Mouse (Mus musculus): Measurements from ENCODE around the gene Cyp4f18.

GRCm38 (mm10) chr8:71967261-71967660 is 42.2 kb downstream of the Cyp4f18 start:
- TF ChIP-seq POLR2A (IDR thresholded peaks at IDR 0.05; ENCODE audit: low read depth, low read length), result no peak
- TF ChIP-seq CTCF (conservative IDR thresholded peaks at IDR 0.05 in 1 of 2, IDR thresholded peaks at IDR 0.05 in 1 of 2; ENCODE audit: low read depth in 2 of 2, low read length in 2 of 2), result no peak
- no peak for TF ChIP-seq GABPA (IDR thresholded peaks at IDR 0.05; ENCODE audit: insufficient replicate concordance, low read depth, low read length)
- no peak for TF ChIP-seq USF2 (conservative IDR thresholded peaks at IDR 0.05; ENCODE audit: low read depth, low read length)
- no peak for TF ChIP-seq ZC3H11A (IDR thresholded peaks at IDR 0.05; ENCODE audit: low read depth, low read length)
- no peak for TF ChIP-seq EP300 (IDR thresholded peaks at IDR 0.05; ENCODE audit: low read length)
- TF ChIP-seq UBTF (IDR thresholded peaks at IDR 0.05; ENCODE audit: low read depth, low read length), result no peak
- TF ChIP-seq ZKSCAN1 (IDR thresholded peaks at IDR 0.05; ENCODE audit: borderline replicate concordance, low read depth, low read length), result no peak
- no peak for TF ChIP-seq HCFC1 (IDR thresholded peaks at IDR 0.05; ENCODE audit: low read depth, low read length)
- TF ChIP-seq ETS1 (conservative IDR thresholded peaks at IDR 0.05; ENCODE audit: low read depth, low read length), result no peak
- TF ChIP-seq JUND (conservative IDR thresholded peaks at IDR 0.05; ENCODE audit: low read depth, low read length), result no peak
- TF ChIP-seq CHD2 (IDR thresholded peaks at IDR 0.05; ENCODE audit: low read length), result no peak
- no peak for TF ChIP-seq USF1 (IDR thresholded peaks at IDR 0.05; ENCODE audit: low read depth, low read length)

All from CH12.LX (cell line).